Mouse (Mus musculus): ENCODE measurements around the gene B4gat1.
"Not testable (repeated sequence)": the region's sequence is repeated elsewhere in the genome, so short reads cannot be mapped to it uniquely, and the experiment has no call there.

B4gat1 gene

GRCm38 (mm10) chr19:5038709-5039156 lies at the start of gene B4gat1, which contains the start of gene AC124502.3:
Gene B4gat1 (plus strand): TSS chr19:5038826.
Gene AC124502.3 (plus strand): TSS chr19:5038891.
- peak; percentile 91 for DNase-seq (ENCODE audit: low spot score)

GRCm38 (mm10) chr19:4989013-4989412 lies 49.6 kb upstream of the B4gat1 start:
- peak; percentile 92 for DNase-seq (ENCODE audit: low spot score)

GRCm38 (mm10) chr19:4989434-4990255 lies 49.0 kb upstream of the B4gat1 start:
- DNase-seq (ENCODE audit: low spot score), result no peak

GRCm38 (mm10) chr19:4990256-4990625 lies 48.4 kb upstream of the B4gat1 start, which contains the start of gene Npas4:
Gene Npas4 (minus strand): TSS chr19:4990316.
- DNase-seq (ENCODE audit: low spot score), result no peak

GRCm38 (mm10) chr19:4990716-4991115 lies 47.9 kb upstream of the B4gat1 start:
- DNase-seq (ENCODE audit: low spot score), result no peak

GRCm38 (mm10) chr19:4992371-4992770 lies 46.3 kb upstream of the B4gat1 start:
- peak; percentile 42 for DNase-seq (ENCODE audit: low spot score)

- DNase-seq (ENCODE audit: low spot score), result peak; percentile 95
These were observed 45.7 kb upstream of the B4gat1 start for GRCm38 (mm10) chr19:4992904-4993303.

GRCm38 (mm10) chr19:4994043-4994442 lies 44.6 kb upstream of the B4gat1 start:
- DNase-seq (ENCODE audit: low spot score), result no peak

- DNase-seq (ENCODE audit: low spot score), result peak; percentile 53
These were observed 39.0 kb upstream of the B4gat1 start for GRCm38 (mm10) chr19:4999445-5000140.

- peak; percentile 86 for DNase-seq (ENCODE audit: low spot score)
These were observed 36.8 kb upstream of the B4gat1 start for GRCm38 (mm10) chr19:5001666-5002406.

GRCm38 (mm10) chr19:5003644-5004043 lies 35.0 kb upstream of the B4gat1 start:
- DNase-seq (ENCODE audit: low spot score), result not testable (repeated sequence)

GRCm38 (mm10) chr19:5004925-5005324 lies 33.7 kb upstream of the B4gat1 start:
- DNase-seq (ENCODE audit: low spot score), result peak; percentile 34

- no peak for DNase-seq (ENCODE audit: low spot score)
These were observed 25.5 kb upstream of the B4gat1 start for GRCm38 (mm10) chr19:5013138-5013537.

GRCm38 (mm10) chr19:5014961-5015398 lies 23.6 kb upstream of the B4gat1 start:
- peak; percentile 70 for DNase-seq (ENCODE audit: low spot score)

- DNase-seq (ENCODE audit: low spot score), result peak; percentile 61
These were observed 22.3 kb upstream of the B4gat1 start for GRCm38 (mm10) chr19:5016221-5016742.

- peak; percentile 81 for DNase-seq (ENCODE audit: low spot score)
These were observed 21.8 kb upstream of the B4gat1 start for GRCm38 (mm10) chr19:5016782-5017181.

- no peak for DNase-seq (ENCODE audit: low spot score)
These were observed 21.0 kb upstream of the B4gat1 start for GRCm38 (mm10) chr19:5017611-5018010.

- no peak for DNase-seq (ENCODE audit: low spot score)
These were observed 20.4 kb upstream of the B4gat1 start for GRCm38 (mm10) chr19:5018191-5018590.

GRCm38 (mm10) chr19:5021416-5021815 lies 17.2 kb upstream of the B4gat1 start:
- DNase-seq (ENCODE audit: low spot score), result no peak

- peak; percentile 87 for DNase-seq (ENCODE audit: low spot score)
These were observed 14.8 kb upstream of the B4gat1 start, which contains the start of gene Slc29a2 for GRCm38 (mm10) chr19:5023621-5024479. Gene Slc29a2 (plus strand): TSS chr19:5023860.

GRCm38 (mm10) chr19:5026111-5026510 lies 12.5 kb upstream of the B4gat1 start:
- no peak for DNase-seq (ENCODE audit: low spot score)
